Mouse (Mus musculus): ENCODE data around the gene Cul1.

DNA sequence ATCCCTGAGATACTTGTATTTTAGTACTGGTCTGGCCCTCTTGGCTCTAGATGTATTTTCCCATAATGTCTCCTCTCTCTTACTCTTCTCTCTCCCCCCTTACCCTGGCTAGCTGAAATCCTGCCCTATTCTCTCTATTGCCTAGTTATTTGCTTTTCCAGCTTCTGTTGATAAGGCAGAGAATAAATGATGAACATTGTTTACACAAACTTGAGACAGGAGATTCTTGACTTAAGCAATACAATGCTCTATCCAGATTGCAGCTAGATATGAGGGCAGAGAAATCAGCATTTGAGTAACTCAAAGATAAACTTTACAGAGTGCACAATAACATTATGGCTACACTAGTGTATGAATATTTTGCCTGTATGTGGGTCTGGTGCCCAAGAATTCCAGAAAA is 16.6 kb downstream of the Cul1 start:
- no peak for TF ChIP-seq NELFE (IDR thresholded peaks at IDR 0.05; ENCODE audit: low read depth, low read length)
- no peak for TF ChIP-seq POLR2A (IDR thresholded peaks at IDR 0.05; ENCODE audit: low read depth, low read length)
- no peak for TF ChIP-seq CTCF (conservative IDR thresholded peaks at IDR 0.05 in 1 of 2, IDR thresholded peaks at IDR 0.05 in 1 of 2; ENCODE audit: low read depth in 2 of 2, low read length in 2 of 2)
- TF ChIP-seq MAZ (IDR thresholded peaks at IDR 0.05; ENCODE audit: low read depth, low read length) = no peak
- no peak for TF ChIP-seq USF1 (IDR thresholded peaks at IDR 0.05; ENCODE audit: low read depth, low read length)
- TF ChIP-seq MEF2A (IDR thresholded peaks at IDR 0.05; ENCODE audit: borderline replicate concordance, low read depth, low read length) = no peak
- no peak for TF ChIP-seq HCFC1 (IDR thresholded peaks at IDR 0.05; ENCODE audit: low read depth, low read length)
- TF ChIP-seq MAX (IDR thresholded peaks at IDR 0.05; ENCODE audit: low read length) = no peak
- no peak for TF ChIP-seq EP300 (IDR thresholded peaks at IDR 0.05; ENCODE audit: low read length)
- no peak for TF ChIP-seq SIN3A (IDR thresholded peaks at IDR 0.05; ENCODE audit: low read length)
- TF ChIP-seq ZMIZ1 (IDR thresholded peaks at IDR 0.05; ENCODE audit: low read depth, low read length) = no peak
- no peak for TF ChIP-seq NRF1 (IDR thresholded peaks at IDR 0.05; ENCODE audit: low read depth, low read length)
- no peak for TF ChIP-seq MYC (IDR thresholded peaks at IDR 0.05; ENCODE audit: low read depth, low read length)
- no peak for TF ChIP-seq E2F4 (IDR thresholded peaks at IDR 0.05; ENCODE audit: insufficient replicate concordance, low read depth, low read length)

Data from CH12.LX (cell line).